ENCODE assay signal across 8 mouse cellular contexts in genomic region chr9:122027081-122027913, GRCm38 (mm10). TPM values are rescaled to one million over a fixed set of nuclear protein-coding genes. Genes with fewer than 3 reads are reported as not detected.
DNase-seq lines count a peak whose midpoint lies in the region; ATAC-seq and TF ChIP-seq lines count a peak whose summit lies in the region.

No protein-coding gene starts in this region.

- H3K4me2 ChIP-seq in forebrain, embryonic 12.5 days: no peak overlapping the region
- no peak overlapping the region for H3K4me2 ChIP-seq in heart, embryonic 14.5 days (ENCODE audit: low read length)
- no peak overlapping the region for H3K4me2 ChIP-seq in kidney, postnatal 0 days (ENCODE audit: low read length)
- H3K4me2 ChIP-seq in midbrain, embryonic 13.5 days (replicated peaks): no peak overlapping the region

- H3K27me3 ChIP-seq in forebrain, embryonic 10.5 days (ENCODE audit: poor library complexity, severe bottlenecking): no peaks in the 10 kb centered on the region
- H3K27me3 ChIP-seq in forebrain, embryonic 12.5 days: no peaks in the 10 kb centered on the region
- H3K27me3 ChIP-seq in heart, embryonic 14.5 days (ENCODE audit: control insufficient read depth, insufficient read depth, low read length): no peaks in the 10 kb centered on the region
- no peaks in the 10 kb centered on the region for H3K27me3 ChIP-seq in kidney, postnatal 0 days (ENCODE audit: insufficient read depth, low read length)
- H3K27me3 ChIP-seq in midbrain, embryonic 13.5 days: peaks cover 3% of the 10 kb centered on the region; the same call in 1 of the 2 replicates

- H3K9me3 ChIP-seq in forebrain, embryonic 10.5 days: no peaks in the 10 kb centered on the region
- no peaks in the 10 kb centered on the region for H3K9me3 ChIP-seq in forebrain, embryonic 12.5 days
- H3K9me3 ChIP-seq in heart, embryonic 14.5 days (ENCODE audit: control insufficient read depth, low read length): no peaks in the 10 kb centered on the region
- H3K9me3 ChIP-seq in kidney, postnatal 0 days (replicated peaks; ENCODE audit: low read length): no peaks in the 10 kb centered on the region
- H3K9me3 ChIP-seq in midbrain, embryonic 13.5 days: no peaks in the 10 kb centered on the region

- H3K36me3 ChIP-seq in forebrain, embryonic 10.5 days (replicated peaks): no peaks in the 10 kb centered on the region
- no peaks in the 10 kb centered on the region for H3K36me3 ChIP-seq in forebrain, embryonic 12.5 days (replicated peaks)
- no peaks in the 10 kb centered on the region for H3K36me3 ChIP-seq in heart, embryonic 14.5 days (ENCODE audit: control insufficient read depth, insufficient read depth, low read length)
- H3K36me3 ChIP-seq in kidney, postnatal 0 days (ENCODE audit: insufficient read depth, low read length): no peaks in the 10 kb centered on the region
- no peaks in the 10 kb centered on the region for H3K36me3 ChIP-seq in midbrain, embryonic 13.5 days

- H3K4me1 ChIP-seq in forebrain, embryonic 10.5 days: peaks cover 39% of the 10 kb centered on the region
- peaks cover 20% of the 10 kb centered on the region for H3K4me1 ChIP-seq in forebrain, embryonic 12.5 days
- H3K4me1 ChIP-seq in heart, embryonic 14.5 days (ENCODE audit: control insufficient read depth in 2 of 2, insufficient read depth in 2 of 2, low read length in 2 of 2): peaks cover 38 to 48% of the 10 kb centered on the region in 2 experiments
- H3K4me1 ChIP-seq in kidney, postnatal 0 days (replicated peaks; ENCODE audit: insufficient read depth, low read length): 0 out of 2 replicates have a peak, but pooled peaks cover 7% of the 10 kb centered on the region
- peaks cover 28% of the 10 kb centered on the region for H3K4me1 ChIP-seq in midbrain, embryonic 13.5 days (replicated peaks)

- no peak for TF ChIP-seq CTCF in kidney, postnatal 0 days (IDR thresholded peaks at IDR 0.05; ENCODE audit: low read depth)

- 72% methylated on average over 6 of the region's 6 CpGs for WGBS in forebrain, embryonic 10.5 days
- 76% methylated on average over 6 of the region's 6 CpGs for WGBS in forebrain, embryonic 12.5 days
- WGBS in heart, embryonic 14.5 days: 49% methylated on average over 6 of the region's 6 CpGs
- 56% methylated on average over 6 of the region's 6 CpGs for WGBS in kidney, postnatal 0 days
- WGBS in midbrain, embryonic 13.5 days: 67% methylated on average over 6 of the region's 6 CpGs

- no peak for DNase-seq in forebrain, embryonic 10.5 days (ENCODE audit: extremely low spot score, low spot score)
- peak; percentile 88 to 90 for DNase-seq in cerebellum, postnatal 10 days
- DNase-seq in kidney, postnatal 0 days (ENCODE audit: low spot score): no peak
- DNase-seq in T-cell, adult 2 months (ENCODE audit: low spot score): no peak
- DNase-seq in spleen, postnatal 14 days (ENCODE audit: low spot score in 2 of 2): no peak

- peak overlapping the region; percentile 64 for H3K27ac ChIP-seq in forebrain, embryonic 10.5 days
- no peak overlapping the region for H3K27ac ChIP-seq in forebrain, embryonic 12.5 days
- peak overlapping the region; percentile 72 to 86 for H3K27ac ChIP-seq in heart, embryonic 14.5 days (replicated peaks in 1 of 2; ENCODE audit: control insufficient read depth in 1 of 2, insufficient read depth in 1 of 2, low read depth in 2 of 2, low read length in 2 of 2)
- H3K27ac ChIP-seq in kidney, postnatal 0 days: peak overlapping the region; percentile 81
- peak overlapping the region; percentile 52; the same call in 1 of the 2 replicates for H3K27ac ChIP-seq in midbrain, embryonic 13.5 days

- no peak for ATAC-seq in forebrain, embryonic 12.5 days (ENCODE audit: low FRiP score)
- peak; percentile 5; the same call in 1 of the 2 replicates for ATAC-seq in heart, embryonic 14.5 days (ENCODE audit: insufficient number of reproducible peaks, insufficient read depth, low FRiP score, low read depth)
- ATAC-seq in kidney, postnatal 0 days (replicated peaks; ENCODE audit: low FRiP score, low read depth): 0 out of 2 replicates have a peak, but pooled peaks have one; percentile 23
- no peak; the same call in 1 of the 2 replicates for ATAC-seq in midbrain, embryonic 13.5 days

- H3K9ac ChIP-seq in forebrain, embryonic 12.5 days: no peak overlapping the region
- H3K9ac ChIP-seq in heart, embryonic 14.5 days (ENCODE audit: low read length): no peak overlapping the region
- peak overlapping the region; percentile 6; the same call in 1 of the 2 replicates for H3K9ac ChIP-seq in kidney, postnatal 0 days (ENCODE audit: low read depth, low read length)
- H3K9ac ChIP-seq in midbrain, embryonic 13.5 days (replicated peaks): no peak overlapping the region

- H3K4me3 ChIP-seq in forebrain, embryonic 10.5 days: no peak overlapping the region
- no peak overlapping the region for H3K4me3 ChIP-seq in forebrain, embryonic 12.5 days (replicated peaks)
- H3K4me3 ChIP-seq in heart, embryonic 14.5 days (ENCODE audit: control insufficient read depth in 1 of 2, insufficient read depth in 1 of 2, low read depth in 1 of 2, low read length in 2 of 2): no peak overlapping the region
- H3K4me3 ChIP-seq in kidney, postnatal 0 days (replicated peaks; ENCODE audit: low read depth, low read length): no peak overlapping the region
- no peak overlapping the region for H3K4me3 ChIP-seq in midbrain, embryonic 13.5 days (replicated peaks)

RNA-seq across cellular contexts. Expression of gene Pomgnt2, which starts 30.4 kb away (rescaled TPM):
- 12.5 and 13.6 TPM in 2 replicates for polyA plus RNA-seq in forebrain, embryonic 10.5 days (2016; fragmentation: Nextera tagmentation; extraction: Ambion mirVana)
- polyA plus RNA-seq in forebrain, embryonic 12.5 days (2016; fragmentation: Nextera tagmentation; extraction: Ambion mirVana): 14.0 and 15.2 TPM in 2 replicates
- 10.5 and 12.1 TPM in 2 replicates for polyA plus RNA-seq in heart, embryonic 14.5 days (2014; fragmentation: Nextera tagmentation; extraction: Ambion mirVana)
- 12.6 and 13.0 TPM in 2 replicates for polyA plus RNA-seq in kidney, postnatal 0 days (2015; fragmentation: Nextera tagmentation; extraction: Ambion mirVana)
- 20.8 and 23.2 TPM in 2 replicates for polyA plus RNA-seq in midbrain, embryonic 13.5 days (2015; fragmentation: Nextera tagmentation; extraction: Ambion mirVana)

Comparison
In these comparisons a context has a peak if more than half of its experiments do, and no peak if none do; other contexts are left out.
1. DNase-seq: peak in cerebellum, postnatal 10 days (2 of 2); none in forebrain, embryonic 10.5 days (single experiment), kidney, postnatal 0 days (single experiment), T-cell, adult 2 months (single experiment) and spleen, postnatal 14 days (0 of 2).
2. ATAC-seq: peak in heart, embryonic 14.5 days (single experiment) and kidney, postnatal 0 days (single experiment); none in forebrain, embryonic 12.5 days (single experiment) and midbrain, embryonic 13.5 days (single experiment).